Mouse (Mus musculus) kidney, embryonic 15.5 days (tissue): ENCODE results near the gene Mertk. TPM values are rescaled to one million over a fixed set of nuclear protein-coding genes. Genes with fewer than 3 reads are reported as not detected.

Experiments used
- ATAC-seq: fragments of 200-750 bp; cut with Nextera tagmentation; replicated peaks from 2 replicates; pipeline ENCODE4 v1.8.0; 2017; ENCODE audit warnings: moderate TSS enrichment; ENCODE audit not compliant: low FRiP score
- H3K27ac ChIP-seq: fragments of 300-500 bp; sonication (generic); 2 replicates; pipeline ENCODE4 v1.5.1; 2015; ENCODE audit warnings: mild to moderate bottlenecking, inconsistent platforms
- H3K27me3 ChIP-seq: fragments of 300-500 bp; sonication (generic); 2 replicates; pipeline ENCODE4 v1.6.1; 2015; ENCODE audit warnings: inconsistent platforms
- H3K36me3 ChIP-seq: fragments of 300-500 bp; sonication (generic); 2 replicates; pipeline ENCODE4 v1.6.1; 2015; ENCODE audit warnings: inconsistent platforms
- H3K4me1 ChIP-seq: fragments of 300-500 bp; sonication (generic); 2 replicates; pipeline ENCODE4 v1.6.1; 2015; ENCODE audit warnings: inconsistent platforms
- H3K4me2 ChIP-seq: fragments of 300-500 bp; sonication (generic); 2 replicates; pipeline ENCODE4 v1.6.1; 2015; ENCODE audit warnings: moderate library complexity, mild to moderate bottlenecking, inconsistent platforms
- H3K4me3 ChIP-seq: fragments of 300-500 bp; sonication (generic); replicated peaks from 2 replicates; pipeline ENCODE4 v1.5.1; 2015; ENCODE audit warnings: mild to moderate bottlenecking, inconsistent platforms
- H3K9ac ChIP-seq: fragments of 300-500 bp; sonication (generic); 2 replicates; pipeline ENCODE4 v1.6.1; 2015; ENCODE audit warnings: mild to moderate bottlenecking, inconsistent platforms
- H3K9me3 ChIP-seq: fragments of 300-500 bp; sonication (generic); replicated peaks from 2 replicates; pipeline ENCODE4 v1.6.1; 2016; ENCODE audit warnings: inconsistent platforms
- WGBS: fragments of 180-500 bp; shearing (Covaris S2); methylation state at CpG from one replicate; pipeline ENCODE4 v1.1.7; 2015; ENCODE audit warnings: mixed read lengths; 5-methylcytosine and 5-hydroxymethylcytosine counted together
- polyA plus RNA-seq: library from polyadenylated mRNA; unstranded; fragments of >200 nt; fragmentation: Nextera tagmentation; extraction: Ambion mirVana; gene quantifications from 2 replicates; pipeline ENCODE4 v1.2.1, GENCODE M21; 2015

Gene Mertk
- polyA plus RNA-seq, 1 experiment from 2014 or later: 11.7 TPM

- 50% methylated on average over 8 of the region's 8 CpGs for WGBS
- H3K9ac ChIP-seq: no peak overlapping the region
- ATAC-seq: no peak
- peaks cover 12% of the 10 kb centered on the region for H3K36me3 ChIP-seq
- no peaks in the 10 kb centered on the region for H3K4me1 ChIP-seq
- H3K27me3 ChIP-seq: no peaks in the 10 kb centered on the region
- H3K27ac ChIP-seq: no peak overlapping the region
- no peak overlapping the region for H3K4me2 ChIP-seq
- no peaks in the 10 kb centered on the region for H3K9me3 ChIP-seq
- no peak overlapping the region for H3K4me3 ChIP-seq
These were observed 107.8 kb downstream of the Mertk start for GRCm38 (mm10) chr2:128806561-128806960.

- H3K36me3 ChIP-seq: no peaks in the 10 kb centered on the region
- no peak overlapping the region for H3K4me2 ChIP-seq
- no peak overlapping the region for H3K4me3 ChIP-seq
- H3K9ac ChIP-seq: no peak overlapping the region
- H3K4me1 ChIP-seq: peaks cover 4% of the 10 kb centered on the region
- H3K27me3 ChIP-seq: no peaks in the 10 kb centered on the region
- H3K27ac ChIP-seq: no peak overlapping the region
- 32% methylated on average over 2 of the region's 2 CpGs for WGBS
- no peak for ATAC-seq
- no peaks in the 10 kb centered on the region for H3K9me3 ChIP-seq
These were observed 114.0 kb downstream of the Mertk start for GRCm38 (mm10) chr2:128812761-128813160.

- H3K9me3 ChIP-seq: no peaks in the 10 kb centered on the region
- 72% methylated on average over 1 of the region's 1 CpGs for WGBS
- H3K4me1 ChIP-seq: peaks cover 18% of the 10 kb centered on the region
- no peaks in the 10 kb centered on the region for H3K27me3 ChIP-seq
- H3K36me3 ChIP-seq: no peaks in the 10 kb centered on the region
- no peak overlapping the region for H3K4me3 ChIP-seq
- ATAC-seq: no peak
- H3K9ac ChIP-seq: no peak overlapping the region
- H3K4me2 ChIP-seq: no peak overlapping the region
- H3K27ac ChIP-seq: no peak overlapping the region
These were observed 117.6 kb downstream of the Mertk start for GRCm38 (mm10) chr2:128816311-128816710.

- Histone ChIP-seq H3K9ac (no peak overlapping the region), H3K9me3 (no peaks in the 10 kb centered on the region), H3K4me3 (peak overlapping the region; percentile 88), H3K27me3 (no peaks in the 10 kb centered on the region), H3K27ac (peak overlapping the region; percentile 97), H3K4me1 (peaks cover 23% of the 10 kb centered on the region), H3K36me3 (no peaks in the 10 kb centered on the region), H3K4me2 (peak overlapping the region; percentile 77)
- no peak for ATAC-seq
- 35% methylated on average over 6 of the region's 6 CpGs for WGBS
These were observed 118.2 kb downstream of the Mertk start for GRCm38 (mm10) chr2:128816916-128817315.

- H3K36me3 ChIP-seq: no peaks in the 10 kb centered on the region
- H3K4me2 ChIP-seq: peak overlapping the region; percentile 77
- ATAC-seq: peak; percentile 63
- no peaks in the 10 kb centered on the region for H3K27me3 ChIP-seq
- H3K4me3 ChIP-seq: peak overlapping the region; percentile 88
- H3K9ac ChIP-seq: peak overlapping the region; percentile 48
- 0% methylated on average over 7 of the region's 7 CpGs for WGBS
- H3K9me3 ChIP-seq: no peaks in the 10 kb centered on the region
- peaks cover 23% of the 10 kb centered on the region for H3K4me1 ChIP-seq
- peak overlapping the region; percentile 97 for H3K27ac ChIP-seq
These were observed 118.6 kb downstream of the Mertk start for GRCm38 (mm10) chr2:128817387-128817785.

GRCm38 (mm10) chr2:128817786-128818681, 119.3 kb downstream of the Mertk start, which contains the start of gene Tmem87b:
Gene Tmem87b, plus strand, starts transcription at chr2:128818118.
- H3K36me3 ChIP-seq: no peaks in the 10 kb centered on the region
- peak within 1 kb of the TSS; percentile 88 for H3K4me3 ChIP-seq
- no peaks in the 10 kb centered on the region for H3K9me3 ChIP-seq
- H3K27ac ChIP-seq: peak within 1 kb of the TSS; percentile 97
- peaks cover 23% of the 10 kb centered on the region for H3K4me1 ChIP-seq
- peak within 1 kb of the TSS; percentile 77 for H3K4me2 ChIP-seq
- under 1% methylated on average over 59 of the region's 59 CpGs for WGBS
- H3K9ac ChIP-seq: peak within 1 kb of the TSS; percentile 71
- H3K27me3 ChIP-seq: no peaks in the 10 kb centered on the region
- peak; percentile 92 for ATAC-seq

GRCm38 (mm10) chr2:128818956-128819643, 120.3 kb downstream of the Mertk start:
- Histone ChIP-seq H3K4me3 (peak overlapping the region; percentile 88), H3K27me3 (no peaks in the 10 kb centered on the region), H3K27ac (peak overlapping the region; percentile 97), H3K9ac (peak overlapping the region; percentile 71), H3K36me3 (no peaks in the 10 kb centered on the region), H3K4me2 (peak overlapping the region; percentile 77), H3K9me3 (no peaks in the 10 kb centered on the region), H3K4me1 (peaks cover 23% of the 10 kb centered on the region)
- ATAC-seq: no peak
- 12% methylated on average over 14 of the region's 14 CpGs for WGBS

GRCm38 (mm10) chr2:128820631-128821030, 121.9 kb downstream of the Mertk start:
- no peak overlapping the region for H3K27ac ChIP-seq
- WGBS: 57% methylated on average over 2 of the region's 2 CpGs
- no peak overlapping the region for H3K4me2 ChIP-seq
- ATAC-seq: no peak
- H3K9ac ChIP-seq: no peak overlapping the region
- no peaks in the 10 kb centered on the region for H3K9me3 ChIP-seq
- H3K4me1 ChIP-seq: peaks cover 23% of the 10 kb centered on the region
- no peaks in the 10 kb centered on the region for H3K27me3 ChIP-seq
- H3K4me3 ChIP-seq: no peak overlapping the region
- H3K36me3 ChIP-seq: peaks cover 4% of the 10 kb centered on the region; the same call in 1 of the 2 replicates

GRCm38 (mm10) chr2:128823893-128824292, 125.1 kb downstream of the Mertk start:
- no peak overlapping the region for H3K4me2 ChIP-seq
- no peak overlapping the region for H3K9ac ChIP-seq
- H3K36me3 ChIP-seq: peaks cover 30% of the 10 kb centered on the region
- ATAC-seq: no peak
- H3K27ac ChIP-seq: no peak overlapping the region
- H3K4me1 ChIP-seq: peaks cover 18% of the 10 kb centered on the region
- H3K4me3 ChIP-seq: no peak overlapping the region
- H3K27me3 ChIP-seq: no peaks in the 10 kb centered on the region
- no peaks in the 10 kb centered on the region for H3K9me3 ChIP-seq
- 84% methylated on average over 5 of the region's 5 CpGs for WGBS

- Histone ChIP-seq H3K27me3 (no peaks in the 10 kb centered on the region), H3K4me1 (no peaks in the 10 kb centered on the region), H3K4me3 (no peak overlapping the region), H3K27ac (no peak overlapping the region), H3K9me3 (no peaks in the 10 kb centered on the region), H3K36me3 (peaks cover 65% of the 10 kb centered on the region), H3K9ac (no peak overlapping the region), H3K4me2 (no peak overlapping the region)
- no peak for ATAC-seq
- 94% methylated on average over 1 of the region's 1 CpGs for WGBS
These were observed 129.0 kb downstream of the Mertk start for GRCm38 (mm10) chr2:128827787-128828186.

GRCm38 (mm10) chr2:128832611-128833010, 133.9 kb downstream of the Mertk start:
- H3K36me3 ChIP-seq: peaks cover 91% of the 10 kb centered on the region
- H3K9me3 ChIP-seq: no peaks in the 10 kb centered on the region
- no peak overlapping the region for H3K9ac ChIP-seq
- ATAC-seq: no peak
- H3K4me1 ChIP-seq: no peaks in the 10 kb centered on the region
- H3K4me2 ChIP-seq: no peak overlapping the region
- 85% methylated on average over 3 of the region's 3 CpGs for WGBS
- no peak overlapping the region for H3K4me3 ChIP-seq
- no peaks in the 10 kb centered on the region for H3K27me3 ChIP-seq
- H3K27ac ChIP-seq: no peak overlapping the region

- no peak for ATAC-seq
- WGBS: 93% methylated on average over 2 of the region's 2 CpGs
- no peaks in the 10 kb centered on the region for H3K9me3 ChIP-seq
- no peak overlapping the region for H3K27ac ChIP-seq
- H3K27me3 ChIP-seq: no peaks in the 10 kb centered on the region
- no peak overlapping the region for H3K9ac ChIP-seq
- peaks cover 91% of the 10 kb centered on the region for H3K36me3 ChIP-seq
- no peak overlapping the region for H3K4me2 ChIP-seq
- no peaks in the 10 kb centered on the region for H3K4me1 ChIP-seq
- H3K4me3 ChIP-seq: no peak overlapping the region
These were observed 134.3 kb downstream of the Mertk start for GRCm38 (mm10) chr2:128833035-128833434.
